Mouse (Mus musculus) right cerebral cortex, postnatal 25 days (tissue): ENCODE data around the gene Abi3.

Experiments used
- DNase-seq: peaks from one replicate; pipeline ENCODE4 v3.0.0; 2022

The Abi3 gene

DNA sequence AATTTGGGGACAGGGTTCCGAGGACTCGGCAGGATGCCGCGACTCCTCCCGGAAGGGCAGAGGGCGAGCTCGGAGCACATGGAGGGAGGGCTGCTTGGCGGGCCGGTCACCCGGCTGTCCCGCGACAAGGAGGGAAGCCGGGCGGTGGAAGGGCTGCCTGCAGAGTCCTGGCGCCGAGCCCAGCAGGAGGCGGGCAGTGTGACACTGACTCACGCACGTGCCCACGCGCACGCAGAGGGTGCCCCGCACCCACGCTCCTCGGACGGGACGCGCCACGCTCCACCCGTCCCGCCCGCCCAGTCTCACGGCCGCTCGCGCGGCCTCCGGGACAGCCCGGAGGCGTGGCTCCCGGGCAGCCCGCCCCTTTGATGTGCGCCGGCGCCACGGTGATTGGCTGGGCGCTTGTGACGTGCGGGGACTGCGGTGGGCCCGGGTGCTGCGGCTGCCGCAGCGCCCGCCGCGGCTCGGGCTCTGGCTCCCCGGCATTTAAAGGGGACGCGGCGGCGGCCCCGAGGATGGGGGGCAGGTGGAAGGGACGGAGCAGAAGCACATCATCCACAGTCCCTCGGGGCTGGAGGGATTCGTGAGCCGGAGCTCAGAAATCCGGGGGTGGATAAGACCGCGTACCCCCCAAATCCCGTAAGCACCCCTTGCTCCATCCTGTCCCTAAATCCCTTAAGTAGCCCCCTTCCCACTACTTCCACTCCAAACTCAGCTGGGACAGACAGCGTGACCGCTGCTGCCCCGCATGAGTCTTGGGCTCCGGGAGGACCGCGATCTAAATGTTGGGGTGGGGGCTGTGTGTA lies 18.0 kb downstream of the Abi3 start, which contains the start of gene Phospho1:
Gene Phospho1, plus strand, starts transcription at position 429 of the 806 bp plus-strand sequence.
- peak; percentile 92 for DNase-seq

- no peak for DNase-seq
Measured at GRCm38 (mm10) chr11:95822437-95822836, 19.8 kb downstream of the Abi3 start.

- DNase-seq, result no peak
Measured at GRCm38 (mm10) chr11:95821511-95821910, 20.8 kb downstream of the Abi3 start.

DNA sequence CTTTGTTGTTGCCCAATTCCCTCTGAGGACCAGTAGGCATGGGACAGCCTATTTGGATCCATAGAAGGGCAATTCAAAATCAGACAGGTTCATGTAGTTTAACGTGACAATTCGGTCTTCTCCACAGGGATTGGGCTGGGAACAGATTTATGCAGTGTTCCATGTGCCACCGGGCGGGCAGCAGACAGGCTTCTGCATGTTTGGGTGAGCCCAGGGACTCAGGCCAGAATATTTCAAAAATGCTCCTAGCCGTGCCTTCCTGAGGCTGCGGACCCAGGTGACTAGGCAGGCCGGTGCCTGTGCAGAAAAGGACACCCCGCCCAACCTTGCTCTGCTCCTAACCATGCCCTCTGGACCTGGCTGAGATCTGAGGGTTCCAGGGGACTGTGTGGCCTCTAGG lies 23.1 kb downstream of the Abi3 start:
- DNase-seq, result no peak

DNA sequence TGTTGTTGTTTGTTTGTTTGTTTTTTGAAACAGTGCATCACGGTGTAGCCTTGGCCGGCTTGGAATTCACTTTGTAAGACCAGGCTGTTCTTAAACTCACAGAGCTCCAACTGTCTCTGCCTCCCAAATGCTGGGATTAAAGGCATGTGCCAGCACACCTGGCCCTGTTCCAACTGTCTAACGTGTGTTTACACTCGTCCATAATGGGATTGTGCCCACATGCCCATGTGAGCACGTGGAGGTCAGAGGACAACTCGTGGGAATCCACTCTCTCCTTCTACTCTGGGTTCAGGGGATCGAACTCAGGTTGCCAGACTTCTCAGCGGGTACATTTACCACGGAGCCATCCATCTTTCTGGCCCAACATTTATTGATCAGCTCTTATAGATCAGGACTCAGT lies 26.9 kb downstream of the Abi3 start:
- DNase-seq, result no peak

DNA sequence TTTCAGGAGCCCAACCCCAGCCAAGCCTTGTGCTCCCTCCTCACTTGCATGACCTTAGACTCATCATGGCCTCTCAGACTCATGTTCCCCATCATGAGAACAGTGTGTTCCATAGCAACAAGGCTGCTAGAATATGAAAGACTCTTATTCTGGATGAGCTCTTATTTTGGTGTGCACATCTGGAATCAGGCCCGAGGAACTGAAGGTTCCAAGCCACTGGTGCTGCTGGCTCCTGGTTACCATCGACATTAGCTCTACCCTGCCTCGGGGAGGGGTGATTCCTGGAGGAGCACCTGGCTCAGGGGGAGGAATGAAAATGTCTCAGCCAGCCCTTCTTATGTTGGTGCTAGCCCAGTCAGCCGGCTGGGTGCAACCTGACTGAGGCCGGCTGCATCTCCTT lies 27.4 kb downstream of the Abi3 start:
- no peak for DNase-seq

- no peak for DNase-seq
Measured at GRCm38 (mm10) chr11:95814101-95814500, 28.2 kb downstream of the Abi3 start.

DNA sequence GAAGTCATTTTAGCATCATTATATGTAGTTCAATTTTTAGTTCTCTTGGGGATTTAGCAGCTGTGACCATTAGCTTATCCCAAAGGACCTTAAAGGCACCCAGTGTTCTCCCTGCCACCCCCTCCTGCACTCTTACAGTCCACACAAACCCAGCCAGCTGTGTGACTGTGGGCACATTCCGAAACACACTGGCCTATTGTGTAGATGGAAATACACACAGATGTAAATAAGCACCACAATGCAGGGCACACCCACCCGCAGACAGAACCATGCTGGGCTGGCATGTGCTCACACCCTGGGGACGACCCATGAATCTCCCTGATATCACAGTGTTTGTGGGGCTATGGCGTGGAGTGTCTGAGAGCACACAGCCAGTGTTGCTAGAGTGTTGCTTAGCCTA lies 30.1 kb downstream of the Abi3 start:
- DNase-seq, result no peak

- no peak for DNase-seq
Measured at GRCm38 (mm10) chr11:95811741-95812140, 30.5 kb downstream of the Abi3 start.

DNA sequence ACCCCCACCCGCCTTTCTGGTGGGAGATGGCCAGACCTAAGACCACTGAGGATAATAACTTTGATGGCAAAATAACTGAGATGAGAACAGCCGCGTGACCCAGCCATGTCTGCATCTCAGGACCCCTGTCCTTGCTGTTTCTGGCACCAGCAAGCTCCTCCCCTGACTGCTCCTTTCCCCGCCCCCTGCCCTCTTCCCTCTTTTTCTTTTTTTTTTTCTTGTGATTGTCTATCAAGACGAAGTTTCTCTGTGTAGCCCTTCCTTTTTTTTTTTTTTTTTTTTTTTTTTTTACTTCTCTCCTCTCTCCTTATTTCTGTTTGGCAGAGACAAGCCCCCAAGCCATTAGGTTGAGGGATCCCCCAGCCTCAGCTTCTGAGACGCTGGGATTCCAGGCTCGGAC lies 31.4 kb downstream of the Abi3 start:
- DNase-seq, result no peak

DNA sequence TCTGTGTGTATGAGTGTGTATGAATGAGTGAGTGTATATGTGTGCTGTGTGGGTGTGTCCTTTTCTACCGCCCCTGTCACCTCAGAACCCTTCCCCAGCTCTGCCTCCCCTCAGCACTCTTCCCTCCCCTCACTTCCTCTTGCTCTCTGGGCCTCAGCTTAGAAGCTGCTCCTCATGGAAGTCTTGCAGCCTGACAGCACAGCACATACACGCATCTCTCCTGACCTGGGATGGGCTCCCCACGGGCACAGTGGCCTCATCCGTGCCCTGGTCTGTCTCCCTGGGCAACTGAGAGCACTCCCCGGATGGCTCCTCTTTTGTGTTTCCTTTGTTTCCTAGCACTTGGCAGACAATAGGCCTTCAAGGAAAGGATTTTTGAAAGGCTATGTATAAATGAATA lies 32.7 kb downstream of the Abi3 start:
- DNase-seq, result no peak

GRCm38 (mm10) chr11:95808448-95809011 lies 33.7 kb downstream of the Abi3 start:
- DNase-seq, result no peak

DNA sequence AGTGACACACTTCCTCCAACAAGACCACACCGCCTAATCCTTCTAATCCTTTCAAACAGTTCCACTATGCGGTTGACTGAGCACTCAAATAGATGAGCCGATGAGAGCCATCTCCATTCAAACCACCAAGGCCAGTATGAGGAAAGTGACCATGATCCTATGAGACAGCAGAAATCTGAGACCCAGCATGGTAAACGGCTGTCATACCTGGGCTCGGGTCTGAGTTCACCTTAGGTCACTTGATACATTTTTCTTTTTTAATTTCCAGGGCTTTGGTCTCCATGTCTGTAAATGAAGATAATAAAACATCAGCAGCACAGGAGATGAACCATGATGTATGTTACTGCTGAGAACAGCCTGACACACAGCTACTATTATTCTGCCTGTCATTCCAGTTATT lies 34.4 kb downstream of the Abi3 start:
- no peak for DNase-seq

DNA sequence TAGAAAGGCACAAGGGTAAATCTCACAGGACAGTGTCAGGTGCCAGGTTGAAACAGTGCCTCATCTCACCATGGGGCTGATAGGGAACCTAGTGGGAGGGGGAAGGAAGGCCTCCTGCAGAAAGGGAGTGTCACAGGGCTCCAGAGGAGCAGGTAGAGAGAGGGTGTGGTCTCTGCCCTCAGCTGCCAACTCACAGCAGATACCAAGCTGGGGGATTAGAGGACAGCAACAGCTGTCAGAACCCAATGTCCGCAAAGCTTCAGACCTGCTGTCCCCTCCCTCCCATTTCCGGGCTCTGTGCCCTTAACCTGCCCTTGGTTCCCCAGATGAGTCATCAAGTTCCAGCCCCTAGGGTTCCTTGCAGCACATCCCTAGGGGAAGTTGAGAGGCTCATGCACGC lies 36.7 kb downstream of the Abi3 start:
- no peak for DNase-seq

GRCm38 (mm10) chr11:95805010-95805409 lies 37.3 kb downstream of the Abi3 start:
- no peak for DNase-seq

DNA sequence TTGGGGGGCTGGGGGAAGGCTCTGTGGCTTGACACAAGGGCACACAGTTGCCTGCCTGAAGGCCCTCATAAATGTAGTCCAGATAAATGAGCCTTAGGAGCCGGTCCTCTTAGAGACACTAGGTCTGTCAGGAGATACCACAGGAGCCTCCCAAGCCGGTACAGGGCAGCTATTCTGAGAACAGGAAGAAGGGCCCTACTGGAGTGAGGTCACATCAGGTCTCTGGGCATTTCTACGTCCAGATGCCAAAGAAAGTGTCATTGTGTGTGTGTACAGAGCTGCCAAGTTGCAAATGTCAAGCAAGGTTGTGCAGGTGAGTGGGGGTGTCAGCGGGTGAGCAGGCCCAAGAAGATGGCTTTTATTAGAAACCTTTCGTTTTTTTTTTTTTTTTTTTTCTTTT lies 46.7 kb downstream of the Abi3 start:
- no peak for DNase-seq

GRCm38 (mm10) chr11:95794201-95794600 lies 48.1 kb downstream of the Abi3 start:
- no peak for DNase-seq

DNA sequence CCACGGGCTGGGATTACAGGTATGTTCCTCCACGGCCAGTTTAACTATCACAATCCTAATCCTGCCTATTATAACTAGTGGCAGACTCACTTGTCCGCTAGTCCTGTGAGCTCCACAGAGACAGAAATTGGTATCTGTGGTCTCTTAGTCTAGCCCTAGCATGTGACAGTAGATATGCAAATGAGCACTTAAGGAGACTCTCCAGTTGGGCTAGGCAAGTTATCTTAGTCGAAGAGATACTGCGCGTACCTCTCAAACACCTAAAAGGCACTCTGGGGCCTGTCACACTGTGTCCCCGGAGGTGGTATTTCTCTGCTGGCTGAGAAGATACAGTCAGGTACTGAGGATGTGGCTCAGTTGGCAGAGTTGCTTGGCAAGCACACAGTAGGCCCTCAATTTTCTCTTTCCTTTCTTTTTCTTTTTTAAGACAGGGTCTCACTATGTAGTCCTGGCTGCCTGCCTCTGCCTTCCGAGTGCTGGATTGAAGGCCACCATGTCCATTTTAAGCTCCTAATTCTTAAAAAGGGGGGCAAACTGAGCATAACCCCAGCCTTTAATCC lies 49.2 kb downstream of the Abi3 start:
- DNase-seq, result no peak

GRCm38 (mm10) chr11:95791787-95792186 lies 50.5 kb downstream of the Abi3 start:
- peak; percentile 72 for DNase-seq

- no peak for DNase-seq
Measured at GRCm38 (mm10) chr11:95789451-95789891, 52.8 kb downstream of the Abi3 start.

- DNase-seq, result no peak
Measured at GRCm38 (mm10) chr11:95786511-95786910, 55.8 kb downstream of the Abi3 start.

DNA sequence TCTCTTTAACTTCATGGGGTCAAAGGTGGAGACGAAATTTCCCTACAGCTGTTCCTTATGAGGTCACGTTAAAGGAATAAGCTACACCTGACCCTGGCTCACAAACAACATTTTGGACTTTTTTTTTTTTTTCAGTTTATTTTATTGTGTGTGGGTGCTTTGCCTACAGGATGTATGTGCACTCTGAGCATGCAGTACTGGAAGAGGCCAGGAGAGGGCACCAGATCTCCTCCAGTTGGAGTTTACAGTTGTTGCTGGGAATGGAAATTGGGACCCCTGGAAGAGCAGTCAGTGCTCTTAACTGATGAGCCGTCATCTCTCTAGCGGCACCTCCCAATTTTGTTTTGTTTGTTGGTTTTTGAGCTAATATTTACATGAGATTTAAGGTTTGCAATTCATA lies 56.6 kb downstream of the Abi3 start:
- DNase-seq, result no peak

DNA sequence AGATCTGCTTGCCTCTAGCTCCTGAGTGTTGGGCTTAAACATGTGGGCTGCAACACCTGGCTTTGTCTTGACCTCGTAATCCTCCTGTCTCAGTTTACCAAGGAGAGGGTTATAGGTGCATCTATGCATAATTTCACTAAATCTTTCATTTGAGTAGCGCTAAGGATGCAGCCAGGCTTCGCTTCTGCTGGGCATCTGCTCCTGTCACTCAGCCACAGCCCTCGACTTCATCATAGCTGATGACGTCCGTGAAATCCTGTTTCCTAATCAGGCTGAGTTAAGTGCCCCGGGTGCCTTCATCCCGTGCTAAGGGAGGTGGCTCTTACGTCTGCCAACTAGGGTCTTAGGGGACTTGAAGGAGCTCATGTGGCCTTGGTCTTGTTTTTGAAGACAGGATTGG lies 58.3 kb downstream of the Abi3 start:
- no peak for DNase-seq

GRCm38 (mm10) chr11:95783457-95783856 lies 58.8 kb downstream of the Abi3 start:
- no peak for DNase-seq
